In the genomic region with DNA sequence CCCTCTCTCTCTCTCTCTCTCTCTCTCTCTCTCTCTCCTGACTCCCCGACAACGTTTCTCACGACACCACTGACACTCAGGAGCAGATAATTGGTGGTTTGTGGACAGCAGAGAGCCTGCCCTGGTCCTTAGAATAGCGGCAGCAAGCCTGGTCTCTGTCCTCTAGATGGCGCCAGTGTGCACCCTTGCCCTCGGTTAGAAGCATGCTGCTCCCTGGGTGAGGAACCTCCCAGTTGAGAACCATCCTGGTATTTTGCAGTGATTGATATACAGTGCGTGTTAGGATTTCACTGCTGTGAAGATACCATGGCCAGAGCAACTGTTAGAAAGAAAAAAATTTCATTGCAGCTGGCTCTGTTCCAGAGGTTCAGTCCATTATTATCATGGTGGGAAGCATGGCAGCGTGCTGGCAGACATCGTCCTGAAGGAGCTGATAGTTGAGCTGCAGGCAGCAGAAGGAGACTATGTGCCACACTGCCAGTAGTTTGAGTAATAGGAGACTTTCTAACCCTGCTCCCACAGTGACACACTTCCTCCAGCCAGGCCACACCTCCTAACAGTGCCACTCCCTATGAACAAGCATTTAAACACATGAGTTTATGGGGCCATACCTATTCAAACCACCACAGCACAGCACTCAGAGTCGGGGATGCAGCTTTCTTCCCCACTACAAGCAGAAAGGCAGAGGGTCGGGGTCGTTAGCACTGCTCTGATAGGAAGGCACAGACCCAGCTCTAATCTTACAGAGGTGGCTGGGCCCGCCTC, we compare ENCODE assay signal across 8 mouse cellular contexts.
DNase-seq lines count a peak whose midpoint lies in the region; ATAC-seq lines count a peak whose summit lies in the region.

No protein-coding gene starts in this region.

- 0 out of 2 replicates have a peak, but pooled peaks have one; percentile 29 for ATAC-seq in limb, embryonic 13.5 days (ENCODE audit: low FRiP score, low read depth)
- ATAC-seq in midbrain, embryonic 15.5 days (replicated peaks): peak; percentile 80

- H3K9ac ChIP-seq in limb, embryonic 13.5 days: no peak overlapping the region
- H3K9ac ChIP-seq in midbrain, embryonic 15.5 days: no peak overlapping the region

- DNase-seq in A20 (ENCODE audit: low read depth, low spot score): peak; percentile 57
- peak; percentile 84 for DNase-seq in adrenal gland, postnatal 10 days
- peak; percentile 77 for DNase-seq in embryo, embryonic 9.5 days (ENCODE audit: extremely low spot score)
- DNase-seq in heart, adult 18-20 months: peak; percentile 60 to 79
- peak; percentile 24 for DNase-seq in kidney, adult 11 months
- DNase-seq in spleen, adult 12 weeks (ENCODE audit: low spot score): peak; percentile 62

- no peak overlapping the region for H3K27ac ChIP-seq in limb, embryonic 13.5 days
- H3K27ac ChIP-seq in midbrain, embryonic 15.5 days: no peak overlapping the region

- 26% methylated on average over 12 of the region's 13 CpGs for WGBS in limb, embryonic 13.5 days
- 38% methylated on average over 13 of the region's 13 CpGs for WGBS in midbrain, embryonic 15.5 days

- H3K27me3 ChIP-seq in limb, embryonic 13.5 days: peaks cover 45% of the 10 kb centered on the region
- no peaks in the 10 kb centered on the region for H3K27me3 ChIP-seq in midbrain, embryonic 15.5 days (replicated peaks)

- H3K4me2 ChIP-seq in limb, embryonic 13.5 days (replicated peaks): no peak overlapping the region
- H3K4me2 ChIP-seq in midbrain, embryonic 15.5 days: no peak overlapping the region

- H3K4me3 ChIP-seq in limb, embryonic 13.5 days: no peak overlapping the region
- no peak overlapping the region for H3K4me3 ChIP-seq in midbrain, embryonic 15.5 days

- H3K9me3 ChIP-seq in limb, embryonic 13.5 days: no peaks in the 10 kb centered on the region
- no peaks in the 10 kb centered on the region for H3K9me3 ChIP-seq in midbrain, embryonic 15.5 days

- no peaks in the 10 kb centered on the region for H3K36me3 ChIP-seq in limb, embryonic 13.5 days
- H3K36me3 ChIP-seq in midbrain, embryonic 15.5 days (replicated peaks): no peaks in the 10 kb centered on the region

- peaks cover 45% of the 10 kb centered on the region for H3K4me1 ChIP-seq in limb, embryonic 13.5 days
- peaks cover 6% of the 10 kb centered on the region for H3K4me1 ChIP-seq in midbrain, embryonic 15.5 days

Comparison
In these comparisons a context has a peak if more than half of its experiments do, and no peak if none do; other contexts are left out.
1. DNase-seq: peak in every context shown above with its lines; median percentile 84 in adrenal gland, postnatal 10 days; 77 in embryo, embryonic 9.5 days; 70 in heart, adult 18-20 months; 62 in spleen, adult 12 weeks; 57 in A20; 24 in kidney, adult 11 months.